Mouse (Mus musculus) thymus, postnatal 0 days (tissue): Measurements from ENCODE around the gene Atp2b2. TPM values are rescaled to one million over a fixed set of nuclear protein-coding genes. Genes with fewer than 3 reads are reported as not detected.

Source experiments
- DNase-seq: peaks from one replicate; pipeline ENCODE4 v3.0.0-alpha.2; 2015; ENCODE audit warnings: low spot score
- polyA plus RNA-seq: library from polyadenylated mRNA; unstranded; fragments of >200 nt; fragmentation: Nextera tagmentation; extraction: Ambion mirVana; gene quantifications from 2 replicates; pipeline ENCODE4 v1.2.1, GENCODE M21; 2015

Gene Atp2b2
- polyA plus RNA-seq: 0.10 and 0.21 TPM in 2 replicates

DNA sequence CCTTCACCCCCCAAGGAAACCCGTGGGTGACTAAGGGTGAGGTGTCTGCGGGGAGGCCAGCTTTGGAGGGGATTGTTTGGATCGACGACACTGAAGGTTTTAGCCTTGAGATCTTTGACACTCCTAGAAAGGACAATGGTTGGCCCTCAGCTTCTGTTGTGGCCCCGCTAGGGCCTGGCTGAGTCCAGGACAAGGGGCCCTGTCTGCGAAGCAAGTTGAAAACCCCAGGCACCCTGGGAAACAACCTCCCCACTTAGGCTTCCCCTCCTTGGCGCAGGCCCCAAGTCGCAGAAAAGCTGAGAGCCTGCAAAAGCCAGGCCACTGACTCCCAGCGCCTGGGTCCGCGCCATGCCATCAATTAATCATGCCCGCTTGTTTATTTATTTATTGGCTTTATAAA is at the start of gene Atp2b2:
Gene Atp2b2, minus strand, starts transcription at position 282 of the 400 bp plus-strand sequence.
- DNase-seq: no peak

- DNase-seq: peak; percentile 46
These were observed 47.2 kb upstream of the Atp2b2 start for GRCm38 (mm10) chr6:114089626-114090025.

DNA sequence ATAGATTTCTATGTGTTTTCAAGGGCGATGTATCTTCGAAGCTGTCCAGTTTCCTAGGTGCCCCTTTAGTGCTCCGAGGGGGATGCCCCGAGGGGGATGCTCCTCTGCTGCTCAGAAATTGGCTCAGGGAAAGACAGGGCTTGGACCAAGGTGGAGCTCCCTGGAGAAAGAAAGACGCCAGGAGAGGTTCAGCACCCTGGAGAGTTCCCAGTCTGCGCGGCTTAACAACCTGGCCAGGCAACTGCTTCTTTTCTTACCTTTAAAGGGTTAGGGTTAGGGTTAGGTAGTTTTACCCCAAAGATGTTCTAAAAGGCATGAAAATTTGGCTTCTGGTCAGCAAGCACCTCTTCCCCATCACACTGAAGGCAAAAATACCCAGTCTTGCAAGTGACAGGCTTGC is 44.7 kb upstream of the Atp2b2 start:
- peak; percentile 22 for DNase-seq

DNA sequence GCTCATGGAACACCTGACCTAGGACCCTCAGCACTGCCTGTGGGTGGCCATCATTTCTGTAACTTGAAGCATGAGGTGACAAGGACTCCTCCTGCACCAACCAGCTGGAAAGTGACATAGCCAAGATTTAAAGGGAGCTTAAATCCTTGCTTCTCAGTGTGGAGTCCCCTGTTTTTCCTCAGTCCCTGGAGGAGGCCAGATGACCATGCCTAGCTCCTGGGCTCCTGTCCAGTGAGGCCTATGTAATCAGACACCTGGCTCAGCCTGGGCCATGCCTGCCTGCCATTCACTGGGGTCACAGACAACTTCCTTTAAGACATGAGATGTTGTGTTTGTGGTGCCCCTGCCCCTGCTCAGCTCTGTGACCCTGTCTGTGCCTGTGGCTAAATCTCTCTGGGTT is 36.1 kb upstream of the Atp2b2 start:
- DNase-seq: no peak

DNA sequence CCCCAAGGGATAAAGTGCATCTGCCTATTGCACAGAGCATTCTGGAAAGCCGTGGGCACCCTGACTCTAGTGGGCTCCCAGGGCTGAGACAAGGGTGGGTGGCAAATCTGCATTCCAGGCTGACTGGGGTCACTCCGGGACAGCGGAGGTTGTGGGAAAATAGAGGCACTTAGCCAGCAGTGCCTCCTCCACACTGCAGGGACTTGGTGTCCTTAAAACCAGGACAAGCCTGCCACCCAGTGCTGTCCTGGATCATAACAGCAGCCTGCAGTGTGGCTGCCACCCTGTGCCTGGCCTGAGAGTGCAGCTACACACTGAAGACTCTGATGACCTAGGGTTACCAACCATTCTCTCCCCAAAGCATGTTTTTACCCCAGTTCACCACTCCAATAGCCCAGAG is 34.1 kb upstream of the Atp2b2 start:
- DNase-seq: no peak

DNA sequence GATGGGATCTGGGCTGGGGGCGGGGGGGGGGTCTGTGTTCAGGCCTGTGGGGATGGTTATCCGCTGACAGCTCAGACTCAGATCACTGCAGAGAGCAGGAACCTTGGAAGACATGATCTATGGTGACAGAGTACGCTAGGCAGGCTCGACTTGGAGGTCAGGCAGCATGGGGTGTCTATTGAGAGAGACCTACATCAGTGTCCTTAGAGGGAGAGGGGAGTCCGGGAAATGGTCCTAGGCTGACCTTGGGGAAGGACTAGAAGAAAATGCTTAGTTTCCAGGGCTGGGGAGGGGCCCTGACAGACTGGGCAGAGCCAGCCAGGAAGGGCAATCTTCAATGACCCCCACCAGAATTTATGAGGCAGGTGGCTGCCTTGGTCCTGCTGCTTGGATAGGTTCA is 33.6 kb upstream of the Atp2b2 start:
- DNase-seq: no peak

- DNase-seq: no peak
These were observed 32.5 kb upstream of the Atp2b2 start for GRCm38 (mm10) chr6:114074929-114075328.

- DNase-seq: no peak
These were observed 31.8 kb upstream of the Atp2b2 start for GRCm38 (mm10) chr6:114074256-114074655.

DNA sequence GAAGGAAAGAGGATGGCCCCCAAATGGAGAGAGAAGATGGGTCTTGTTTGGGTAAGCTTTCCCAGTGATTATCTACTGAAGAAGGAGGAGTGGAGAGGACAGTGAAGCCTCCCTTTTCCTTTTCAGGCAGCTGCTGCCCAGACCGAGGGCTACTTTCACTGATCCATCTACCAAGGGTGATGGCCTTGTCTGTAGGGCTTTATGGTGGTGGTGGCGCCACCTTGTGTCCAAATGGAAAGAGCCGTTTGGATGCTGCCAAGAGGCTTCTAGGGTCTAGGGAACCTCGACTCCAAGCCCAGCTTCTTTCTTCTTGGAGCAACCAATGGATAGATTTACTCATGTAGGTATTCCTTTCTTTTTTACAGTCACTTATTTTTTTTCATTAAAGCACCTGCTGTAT is 29.2 kb upstream of the Atp2b2 start:
- peak; percentile 16 for DNase-seq

DNA sequence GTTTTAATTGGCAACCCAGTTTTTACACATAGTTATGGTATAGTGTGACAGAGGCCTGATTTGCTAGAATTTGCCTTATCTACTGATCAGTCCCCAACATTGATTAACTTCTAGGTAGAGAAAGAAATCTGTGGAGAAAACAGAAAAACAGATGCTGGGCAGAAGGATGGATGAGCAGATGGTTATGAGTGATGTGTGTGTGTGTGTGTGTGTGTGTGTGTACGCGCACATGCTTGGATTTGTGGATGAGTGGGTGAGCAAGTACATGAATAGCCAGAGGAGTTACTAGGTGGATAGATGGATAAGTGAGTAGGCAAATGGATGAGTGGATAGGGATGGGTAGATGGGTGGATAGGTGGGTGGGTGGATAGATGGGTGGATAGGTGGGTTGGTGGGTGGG is 20.7 kb upstream of the Atp2b2 start:
- DNase-seq: no peak

DNA sequence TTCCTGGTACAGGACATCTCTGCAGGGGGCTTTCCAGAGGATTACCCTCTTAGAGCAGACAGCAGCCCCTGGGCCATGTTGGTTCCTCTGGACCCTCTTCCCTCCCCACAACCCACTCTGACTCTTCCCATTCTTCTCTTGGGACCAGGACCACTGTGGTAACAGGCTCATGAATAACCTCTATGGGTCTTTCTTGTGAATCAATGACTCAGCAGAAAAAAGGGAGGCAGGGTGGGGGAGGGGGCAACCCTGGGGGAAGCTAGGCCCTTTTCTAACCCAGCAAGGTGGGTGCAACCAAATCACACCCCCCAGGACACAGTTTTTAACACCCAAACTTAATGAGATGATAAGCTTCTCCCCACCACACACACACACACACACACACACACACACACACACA is 20.3 kb upstream of the Atp2b2 start:
- no peak for DNase-seq

DNA sequence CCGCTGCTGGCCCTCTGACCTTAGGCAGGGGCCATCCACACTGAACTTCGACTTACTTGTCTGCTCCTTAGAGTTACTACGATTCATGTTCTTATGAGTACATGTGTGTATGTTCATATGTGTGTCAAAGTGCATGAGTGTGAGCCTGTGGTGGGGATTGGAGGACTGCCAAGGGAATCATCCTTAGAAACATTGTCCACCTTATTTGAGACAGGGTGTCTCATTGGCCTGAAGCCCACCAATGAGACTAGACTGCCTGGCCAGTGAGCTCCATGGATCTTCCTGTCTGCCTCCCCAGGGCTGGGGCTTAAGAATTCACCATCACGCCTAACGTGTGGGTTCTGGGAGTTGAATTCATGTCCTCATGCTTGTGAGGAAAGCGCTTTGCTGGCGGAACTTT is 16.8 kb upstream of the Atp2b2 start:
- no peak for DNase-seq

DNA sequence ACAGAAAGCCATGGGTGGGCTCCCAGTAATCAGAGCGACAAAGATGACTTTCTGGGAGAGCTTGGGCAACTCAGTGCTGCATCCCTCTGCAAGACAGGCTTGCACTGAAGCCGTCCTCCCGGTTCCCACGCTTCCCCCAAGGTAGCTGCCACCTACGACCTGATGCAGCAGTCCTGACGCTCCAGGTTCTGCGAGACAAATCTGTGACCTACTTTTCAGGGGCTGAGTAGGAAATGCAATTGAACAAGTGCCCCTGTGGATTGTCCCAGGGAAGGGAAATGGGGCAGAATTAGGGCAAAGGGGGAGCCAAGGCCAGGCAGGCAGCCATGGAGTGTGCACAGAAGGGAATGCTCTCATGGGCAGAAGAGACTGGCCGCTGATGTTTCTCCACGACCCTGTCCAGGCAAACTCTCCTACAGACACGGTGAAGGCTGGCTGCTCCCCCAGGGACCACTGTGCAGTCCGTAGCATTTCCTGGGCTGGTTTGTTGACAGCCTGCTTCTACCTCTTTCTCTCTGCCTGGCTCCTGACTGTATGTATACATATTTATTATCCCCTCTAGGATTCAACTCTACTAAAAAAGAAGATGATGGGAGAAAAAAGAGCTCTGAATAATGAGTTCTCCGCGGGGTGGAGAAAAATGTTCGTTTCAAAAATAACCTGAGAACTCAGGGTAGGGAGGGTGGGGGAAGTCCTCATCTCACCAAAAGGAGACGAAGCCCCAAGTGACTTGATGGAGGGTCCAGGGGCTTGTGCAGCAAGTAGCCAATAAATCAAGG is 15.8 kb upstream of the Atp2b2 start:
- DNase-seq: no peak

DNA sequence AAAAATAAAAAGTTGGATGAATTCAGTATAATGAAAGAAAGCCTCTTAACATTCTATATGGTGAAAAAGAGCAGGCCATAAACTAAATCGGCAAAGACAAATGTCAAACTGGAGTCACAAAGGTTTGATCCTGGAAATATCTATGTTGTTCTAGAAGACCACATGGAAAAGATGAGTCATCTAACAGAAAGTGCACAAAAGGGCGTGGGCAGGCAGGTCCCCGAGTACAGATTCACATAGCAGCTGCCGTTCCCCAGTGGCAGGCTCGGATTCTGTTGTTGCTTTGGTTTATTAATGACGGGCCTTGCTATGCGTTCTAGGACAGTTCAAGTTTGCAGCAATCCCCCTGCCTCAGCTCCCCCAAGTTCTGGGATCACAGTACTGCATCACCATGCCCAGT is 12.9 kb upstream of the Atp2b2 start:
- DNase-seq: no peak

GRCm38 (mm10) chr6:114044962-114045361 is 2.5 kb upstream of the Atp2b2 start:
- no peak for DNase-seq

- DNase-seq: no peak
These were observed 423 bp upstream of the Atp2b2 start for GRCm38 (mm10) chr6:114042836-114043235.

DNA sequence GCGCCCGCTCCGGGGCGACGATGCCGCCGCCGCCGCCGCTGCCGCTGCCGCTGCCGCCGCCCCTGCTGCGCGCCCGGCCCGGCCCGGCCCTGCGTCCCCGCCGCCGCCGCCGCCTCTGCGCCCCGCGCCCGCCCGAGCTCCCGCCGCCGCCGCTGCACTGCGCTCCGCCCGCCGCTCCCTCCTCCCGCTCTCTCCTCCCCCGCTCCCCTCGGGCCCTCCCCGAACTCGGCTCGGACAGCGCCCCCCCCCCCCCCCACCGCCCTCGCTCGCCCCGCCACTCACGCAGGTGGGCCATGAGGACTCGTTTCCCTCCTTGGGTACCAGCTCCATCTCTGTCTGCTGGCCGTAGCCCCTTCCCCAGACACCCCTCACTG is 515 bp downstream of the Atp2b2 start:
- no peak for DNase-seq

- no peak for DNase-seq
These were observed 1.1 kb downstream of the Atp2b2 start for GRCm38 (mm10) chr6:114041097-114041910.

- no peak for DNase-seq
These were observed 6.7 kb downstream of the Atp2b2 start for GRCm38 (mm10) chr6:114035704-114036103.

DNA sequence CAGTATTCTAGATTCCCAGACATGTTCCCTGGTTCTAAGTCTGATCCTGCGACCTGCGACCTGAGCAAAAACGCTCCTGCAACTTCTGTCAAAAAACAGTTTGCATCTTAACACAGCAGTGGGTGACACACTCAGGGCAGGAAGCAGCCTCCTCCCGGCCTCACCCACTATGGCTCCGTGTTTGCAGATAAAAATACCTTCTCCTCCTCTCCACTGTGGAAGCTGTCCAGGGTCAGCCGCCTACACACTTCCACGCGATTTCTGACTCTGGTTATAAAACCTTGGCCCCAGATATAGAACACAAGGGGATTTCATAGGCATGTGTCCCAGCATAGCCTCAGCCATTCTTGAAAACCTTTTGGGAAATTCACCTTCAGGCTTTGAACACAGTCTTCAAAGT is 9.6 kb downstream of the Atp2b2 start:
- no peak for DNase-seq

GRCm38 (mm10) chr6:114023794-114024193 is 18.6 kb downstream of the Atp2b2 start:
- no peak for DNase-seq

- DNase-seq: no peak
These were observed 20.3 kb downstream of the Atp2b2 start for GRCm38 (mm10) chr6:114022104-114022503.

DNA sequence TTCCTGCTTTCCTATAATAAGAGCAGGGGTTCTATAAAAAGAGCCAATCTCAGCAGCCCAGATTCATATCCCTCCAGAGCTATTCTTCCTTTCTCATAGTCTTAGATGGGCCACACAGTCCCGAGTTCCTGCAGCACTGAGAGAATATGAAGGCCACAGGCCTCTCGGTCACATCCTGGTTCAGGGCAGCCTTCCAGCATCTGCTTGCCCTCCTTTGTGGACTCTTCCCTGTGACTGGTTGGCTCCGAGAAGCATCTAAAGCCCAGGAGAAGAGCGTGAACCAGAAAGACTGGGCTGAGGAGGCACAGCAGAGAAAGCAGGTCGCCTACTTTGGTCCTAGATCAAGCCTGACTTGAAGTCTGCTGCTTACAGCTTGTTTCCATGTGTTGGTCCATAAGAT is 28.6 kb downstream of the Atp2b2 start:
- no peak for DNase-seq
